Mouse (Mus musculus) kidney, postnatal 4 days (tissue): ENCODE measurements around the gene Rbm8a.
A peak's percentile ranks its signal among the peaks of the same experiment; 100 is the strongest.
"Not testable (repeated sequence)": the region's sequence is repeated elsewhere in the genome, so short reads cannot be mapped to it uniquely, and the experiment has no call there.

Experiments used
- DNase-seq, 2 experiments: peaks; one replicate each; pipeline ENCODE4 v3.0.0; 2021; ENCODE audit warnings: mixed read lengths in 2 of 2

The Rbm8a gene

GRCm38 (mm10) chr3:96606007-96606406, 23.7 kb upstream of the Rbm8a start:
- not testable (repeated sequence) for DNase-seq

- no peak for DNase-seq
Measured at GRCm38 (mm10) chr3:96606618-96607017, 23.1 kb upstream of the Rbm8a start.

- DNase-seq, result no peak
Measured at GRCm38 (mm10) chr3:96617941-96618340, 11.8 kb upstream of the Rbm8a start.

GRCm38 (mm10) chr3:96623201-96623600, 6.5 kb upstream of the Rbm8a start:
- no peak for DNase-seq

- no peak for DNase-seq
Measured at GRCm38 (mm10) chr3:96632058-96632457, 2.3 kb downstream of the Rbm8a start.

GRCm38 (mm10) chr3:96634015-96634414, 4.3 kb downstream of the Rbm8a start:
- no peak for DNase-seq

GRCm38 (mm10) chr3:96634928-96635879, 5.5 kb downstream of the Rbm8a start, which contains the start of the genes Pex11b and Gm42957:
Gene Pex11b, plus strand, starts transcription at chr3:96635376.
Gene Gm42957, plus strand, starts transcription at chr3:96635474.
- peak; percentile 94 to 96 for DNase-seq

- DNase-seq, result no peak
Measured at GRCm38 (mm10) chr3:96635906-96636305, 6.2 kb downstream of the Rbm8a start.

GRCm38 (mm10) chr3:96636448-96636847, 6.7 kb downstream of the Rbm8a start:
- peak in 1 of 2 experiments; percentile 12 for DNase-seq

GRCm38 (mm10) chr3:96639219-96639618, 9.5 kb downstream of the Rbm8a start:
- DNase-seq, result peak; percentile 76 to 78

GRCm38 (mm10) chr3:96645018-96645649, 15.4 kb downstream of the Rbm8a start, which contains the start of gene Itga10:
Gene Itga10, plus strand, starts transcription at chr3:96645584.
- peak; percentile 72 to 80 for DNase-seq

GRCm38 (mm10) chr3:96647365-96647764, 17.6 kb downstream of the Rbm8a start:
- no peak for DNase-seq

GRCm38 (mm10) chr3:96660901-96661300, 31.2 kb downstream of the Rbm8a start:
- no peak for DNase-seq

- DNase-seq, result no peak
Measured at GRCm38 (mm10) chr3:96662731-96663316, 33.1 kb downstream of the Rbm8a start.

- DNase-seq, result peak; percentile 90 to 92
Measured at GRCm38 (mm10) chr3:96663432-96664239, 33.9 kb downstream of the Rbm8a start.

- DNase-seq, result not testable (repeated sequence)
Measured at GRCm38 (mm10) chr3:96665732-96666363, 36.1 kb downstream of the Rbm8a start.

- no peak for DNase-seq
Measured at GRCm38 (mm10) chr3:96666916-96667315, 37.2 kb downstream of the Rbm8a start.

GRCm38 (mm10) chr3:96667316-96667715, 37.6 kb downstream of the Rbm8a start:
- peak; percentile 53 to 66 for DNase-seq

- no peak for DNase-seq
Measured at GRCm38 (mm10) chr3:96668424-96669067, 38.8 kb downstream of the Rbm8a start.

GRCm38 (mm10) chr3:96669727-96670468, 40.2 kb downstream of the Rbm8a start, which contains the start of gene Ankrd35:
Gene Ankrd35, plus strand, starts transcription at chr3:96670131.
- peak; percentile 86 to 92 for DNase-seq
